Mouse (Mus musculus) midbrain, postnatal 0 days (tissue): ENCODE results near the gene Lmntd1. TPM values are rescaled to one million over a fixed set of nuclear protein-coding genes. Genes with fewer than 3 reads are reported as not detected.

ENCODE experiments used
- ATAC-seq: fragments of 200-750 bp; cut with Nextera tagmentation; 2 replicates; pipeline ENCODE4 v1.8.0; 2017; ENCODE audit warnings: moderate number of reproducible peaks, mild to moderate bottlenecking, moderate TSS enrichment, moderate library complexity; ENCODE audit not compliant: low FRiP score
- DNase-seq: peaks from one replicate; pipeline ENCODE4 v3.0.0-alpha.2; 2015; ENCODE audit warnings: low spot score
- H3K27ac ChIP-seq: fragments of 300-500 bp; sonication (generic); 2 replicates; pipeline ENCODE4 v1.5.1; 2014; ENCODE audit warnings: low read depth, mild to moderate bottlenecking, low read length, mixed read lengths
- H3K27me3 ChIP-seq: fragments of 300-500 bp; sonication (generic); 2 replicates; pipeline ENCODE4 v1.6.1; 2014; ENCODE audit warnings: low read length, control low read depth, mixed read lengths; ENCODE audit not compliant: insufficient read depth
- H3K36me3 ChIP-seq: fragments of 300-500 bp; sonication (generic); 2 replicates; pipeline ENCODE4 v1.6.1; 2014; ENCODE audit warnings: low read length, control low read depth, mixed read lengths; ENCODE audit not compliant: insufficient read depth
- H3K4me1 ChIP-seq: fragments of 300-500 bp; sonication (generic); 2 replicates; pipeline ENCODE4 v1.6.1; 2014; ENCODE audit warnings: mild to moderate bottlenecking, control low read depth, antibody characterized with exemption, low read length, mixed read lengths; ENCODE audit not compliant: insufficient read depth
- H3K4me2 ChIP-seq: fragments of 300-500 bp; sonication (generic); 2 replicates; pipeline ENCODE4 v1.6.1; 2014; ENCODE audit warnings: low read depth, mild to moderate bottlenecking, low read length, mixed read lengths; ENCODE audit not compliant: poor library complexity, severe bottlenecking
- H3K4me3 ChIP-seq: fragments of 300-500 bp; sonication (generic); 2 replicates; pipeline ENCODE4 v1.5.1; 2014; ENCODE audit warnings: low read depth, mild to moderate bottlenecking, low read length, moderate library complexity
- H3K9ac ChIP-seq: fragments of 300-500 bp; sonication (generic); replicated peaks from 2 replicates; pipeline ENCODE4 v1.6.1; 2014; ENCODE audit warnings: mild to moderate bottlenecking, low read length, moderate library complexity, mixed read lengths; ENCODE audit not compliant: poor library complexity, severe bottlenecking
- H3K9me3 ChIP-seq: fragments of 300-500 bp; sonication (generic); 2 replicates; pipeline ENCODE4 v1.6.1; 2016; ENCODE audit warnings: low read length, control low read depth
- CTCF ChIP-seq: IDR thresholded peaks from 2 replicates; pipeline ENCODE4 v1.5.1; 2016; ENCODE audit warnings: antibody characterized with exemption, mild to moderate bottlenecking
- WGBS: fragments of 180-500 bp; shearing (Covaris S2); extraction: QIAGEN DNeasy Blood & Tissue Kit; methylation state at CpG from one replicate; pipeline ENCODE4 v1.1.7; 2014; 5-methylcytosine and 5-hydroxymethylcytosine counted together
- polyA plus RNA-seq: library from polyadenylated mRNA; unstranded; fragments of >200 nt; fragmentation: Nextera tagmentation; extraction: Ambion mirVana; gene quantifications from 2 replicates; pipeline ENCODE4 v1.2.1, GENCODE M21; 2015
- total RNA-seq: library from RNA; depleted of rRNA; stranded (reverse); fragments of >200 nt; gene quantifications from 2 replicates; pipeline ENCODE4 v1.2.3, GENCODE M21; 2014

Lmntd1 gene
- total and polyA plus RNA-seq, 2 experiments from 2014 or later = 2.0 to 2.7 TPM

DNA sequence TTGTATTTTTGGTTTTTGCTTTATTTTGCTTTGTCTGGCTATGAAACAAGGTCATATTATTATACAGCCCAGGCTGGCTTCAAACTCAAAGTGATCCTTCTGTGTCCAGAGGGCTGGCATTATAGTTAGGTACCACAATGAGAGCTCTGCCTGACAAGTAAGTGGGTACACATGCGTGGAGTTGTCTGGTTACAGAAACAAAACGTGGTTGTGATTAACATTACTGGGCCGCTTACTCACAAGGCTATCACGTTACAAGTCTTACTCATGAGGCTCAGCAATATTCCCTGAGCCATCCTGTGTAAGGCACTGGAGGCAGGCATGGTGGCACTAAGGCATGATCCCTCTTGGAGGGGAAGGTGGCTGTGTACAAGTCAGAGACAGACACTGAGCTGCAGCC, 49.4 kb downstream of the Lmntd1 start:
- Histone ChIP-seq H3K9me3 (no peaks in the 10 kb centered on the region), H3K27me3 (no peaks in the 10 kb centered on the region), H3K4me2 (no peak overlapping the region), H3K4me1 (no peaks in the 10 kb centered on the region), H3K4me3 (no peak overlapping the region), H3K36me3 (no peaks in the 10 kb centered on the region), H3K27ac (no peak overlapping the region), H3K9ac (no peak overlapping the region)
- ATAC-seq = no peak
- no peak for TF ChIP-seq CTCF
- no peak for DNase-seq
- WGBS = 83% methylated on average over 4 of the region's 4 CpGs

DNA sequence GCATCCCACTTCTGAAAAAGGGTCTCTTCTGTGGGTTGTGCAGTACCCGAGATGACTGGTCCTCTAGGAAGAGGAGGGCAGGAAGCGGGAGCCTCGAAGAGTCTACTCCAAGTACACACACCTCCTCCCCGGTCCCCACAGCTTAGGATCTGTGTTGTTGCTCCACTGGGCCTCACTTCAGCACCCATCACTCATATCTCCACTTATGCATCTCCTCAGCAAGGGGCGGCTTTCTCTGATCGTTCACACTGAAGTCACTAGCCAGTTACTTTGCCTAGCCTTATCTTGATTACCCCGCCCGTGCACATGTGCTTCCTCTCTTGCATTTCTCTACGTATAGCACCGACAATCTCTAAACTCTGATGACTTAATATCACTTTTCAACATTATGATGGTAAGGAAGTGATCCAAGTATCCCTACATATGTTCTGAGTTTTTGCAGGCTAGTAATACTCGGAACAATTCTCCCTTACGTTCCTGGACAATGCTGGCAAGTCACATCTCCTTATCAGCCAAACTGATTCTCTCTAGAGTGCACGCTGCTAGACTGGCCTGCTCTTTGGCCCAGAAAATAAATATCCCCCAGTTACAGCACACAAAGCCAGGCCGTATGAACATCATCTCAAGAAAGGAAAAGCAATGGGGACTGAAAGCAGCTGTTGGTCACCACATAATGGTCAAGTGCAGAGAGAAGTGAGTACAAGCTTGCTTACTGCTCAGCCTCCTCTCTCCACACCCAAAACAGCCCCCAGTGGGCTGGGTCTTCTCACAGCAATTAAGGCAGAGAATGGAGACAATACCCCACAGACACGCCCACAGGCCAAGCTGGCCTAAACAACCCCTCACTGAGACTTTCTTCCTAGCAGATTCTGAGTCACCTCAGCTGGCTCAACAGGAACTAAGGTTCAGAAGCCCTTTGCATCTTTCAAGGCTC, 56.8 kb downstream of the Lmntd1 start:
- ATAC-seq (no peak), DNase-seq (no peak)
- Histone ChIP-seq H3K4me3 (no peak overlapping the region), H3K9ac (no peak overlapping the region), H3K4me2 (no peak overlapping the region), H3K27me3 (no peaks in the 10 kb centered on the region), H3K36me3 (no peaks in the 10 kb centered on the region), H3K4me1 (no peaks in the 10 kb centered on the region), H3K9me3 (no peaks in the 10 kb centered on the region), H3K27ac (no peak overlapping the region)
- 86% methylated on average over 15 of the region's 15 CpGs for WGBS
- no peak for TF ChIP-seq CTCF

DNA sequence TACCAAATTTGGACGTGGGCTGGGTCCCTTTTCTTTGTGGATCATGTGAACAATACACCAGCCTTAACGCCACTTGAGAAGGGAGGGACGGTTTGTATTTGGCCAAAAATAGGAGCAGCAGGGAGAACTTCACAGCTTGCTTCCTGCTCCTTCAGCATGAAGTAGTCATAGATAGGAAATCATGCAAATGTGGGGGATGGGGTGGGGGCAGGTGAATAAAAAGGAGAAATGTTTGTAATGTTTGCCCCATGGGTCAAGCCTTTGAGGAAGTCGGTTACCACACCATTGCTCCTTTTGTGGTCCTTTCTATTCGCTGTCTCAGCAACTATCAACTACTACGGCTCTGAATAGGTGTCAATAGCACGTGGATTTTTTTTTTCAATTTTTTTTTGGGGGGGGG, 60.9 kb downstream of the Lmntd1 start:
- WGBS = 67% methylated on average over 7 of the region's 7 CpGs
- Histone ChIP-seq H3K9ac (no peak overlapping the region), H3K27ac (no peak overlapping the region), H3K4me3 (no peak overlapping the region), H3K4me1 (no peaks in the 10 kb centered on the region), H3K27me3 (no peaks in the 10 kb centered on the region), H3K9me3 (no peaks in the 10 kb centered on the region), H3K36me3 (no peaks in the 10 kb centered on the region), H3K4me2 (no peak overlapping the region)
- ATAC-seq (no peak), DNase-seq (no peak)
- TF ChIP-seq CTCF = no peak

DNA sequence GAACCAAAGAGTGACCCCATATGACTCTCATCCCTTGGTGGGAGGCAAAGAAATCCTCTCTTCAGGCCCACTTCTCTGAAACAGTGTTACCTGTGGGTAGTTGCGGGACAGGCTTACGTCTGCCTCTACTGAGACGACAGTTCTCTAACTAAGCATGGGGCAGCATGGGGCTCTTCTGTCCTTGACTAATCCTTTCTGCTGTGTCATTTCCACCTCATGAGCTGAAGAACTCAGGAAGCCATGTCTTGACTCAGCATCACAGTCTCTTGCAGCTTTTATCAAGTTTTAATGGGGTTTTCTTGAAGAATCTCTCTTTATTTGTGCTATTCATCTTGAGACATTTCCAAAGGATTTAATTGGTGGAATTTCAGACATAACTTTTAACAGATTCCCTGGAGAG, 61.3 kb downstream of the Lmntd1 start:
- Histone ChIP-seq H3K4me2 (no peak overlapping the region), H3K9me3 (no peaks in the 10 kb centered on the region), H3K27me3 (no peaks in the 10 kb centered on the region), H3K4me1 (no peaks in the 10 kb centered on the region), H3K4me3 (no peak overlapping the region), H3K9ac (no peak overlapping the region), H3K27ac (no peak overlapping the region), H3K36me3 (no peaks in the 10 kb centered on the region)
- DNase-seq (no peak), ATAC-seq (no peak)
- TF ChIP-seq CTCF = no peak
- 87% methylated on average over 3 of the region's 3 CpGs for WGBS

- no peaks in the 10 kb centered on the region for H3K4me1 ChIP-seq
- no peaks in the 10 kb centered on the region for H3K27me3 ChIP-seq
- no peaks in the 10 kb centered on the region; the same call in 1 of the 2 replicates for H3K36me3 ChIP-seq
- TF ChIP-seq CTCF = no peak
- no peaks in the 10 kb centered on the region for H3K9me3 ChIP-seq
- no peak overlapping the region for H3K4me3 ChIP-seq
- no peak overlapping the region for H3K9ac ChIP-seq
- no peak for DNase-seq
- no peak overlapping the region for H3K27ac ChIP-seq
- no peak for ATAC-seq
- 85% methylated on average over 5 of the region's 5 CpGs for WGBS
- H3K4me2 ChIP-seq = no peak overlapping the region
Observed at GRCm38 (mm10) chr6:145550993-145551392, 63.1 kb downstream of the Lmntd1 start.

GRCm38 (mm10) chr6:145545927-145546641, 68.0 kb downstream of the Lmntd1 start:
- 31% methylated on average over 13 of the region's 13 CpGs for WGBS
- Histone ChIP-seq H3K27me3 (no peaks in the 10 kb centered on the region), H3K9me3 (no peaks in the 10 kb centered on the region), H3K36me3 (no peaks in the 10 kb centered on the region; the same call in 1 of the 2 replicates), H3K9ac (no peak overlapping the region), H3K27ac (no peak overlapping the region), H3K4me1 (no peaks in the 10 kb centered on the region), H3K4me3 (no peak overlapping the region), H3K4me2 (no peak overlapping the region)
- TF ChIP-seq CTCF = peak; percentile 47
- ATAC-seq (no peak), DNase-seq (no peak)
